Mouse (Mus musculus): ENCODE measurements around the gene Iqsec1.

DNA sequence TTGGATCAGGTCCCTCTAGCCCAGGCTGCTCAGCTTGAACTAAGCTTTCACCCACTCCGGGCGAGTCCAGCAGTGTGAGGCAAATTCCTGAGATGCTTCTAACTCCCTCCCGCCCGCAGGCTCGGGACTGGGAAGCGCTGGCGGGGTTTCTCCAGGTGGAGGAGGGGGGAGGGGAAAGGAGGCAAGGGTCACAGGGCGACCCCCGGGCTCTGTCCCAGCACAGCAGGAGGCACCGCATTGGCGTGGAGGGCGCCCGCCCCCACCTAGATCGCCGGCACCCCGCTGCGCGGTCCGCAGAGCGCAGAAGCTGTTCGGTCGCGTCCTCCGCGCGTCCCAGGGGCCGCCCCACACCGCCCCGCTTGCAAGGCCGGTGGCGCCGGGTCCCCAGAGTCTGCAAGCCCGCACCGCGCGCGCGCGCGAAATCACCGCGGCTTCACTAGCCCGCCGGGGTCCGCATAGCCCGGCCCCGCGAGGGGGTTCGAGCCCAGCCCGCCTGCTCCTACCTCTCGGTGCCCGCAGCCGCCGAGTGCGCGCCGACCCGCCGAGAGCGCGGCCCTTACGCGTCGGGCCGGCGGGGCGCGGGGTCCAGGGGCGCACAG is 252.3 kb downstream of the Iqsec1 start:
- TF ChIP-seq CTCF (IDR thresholded peaks at IDR 0.05; ENCODE audit: low read depth, low read length) (no peak), GATA1 (IDR thresholded peaks at IDR 0.05; ENCODE audit: borderline replicate concordance, low read length) (no peak), POLR2AphosphoS5 (IDR thresholded peaks at IDR 0.05; ENCODE audit: insufficient replicate concordance, low read depth, low read length) (no peak), GATA2 (IDR thresholded peaks at IDR 0.05; ENCODE audit: borderline replicate concordance, low read depth, low read length) (no peak)
